Mouse (Mus musculus) lung, embryonic 14.5 days (tissue): ENCODE results near the gene Lcn5. TPM values are rescaled to one million over a fixed set of nuclear protein-coding genes. Genes with fewer than 3 reads are reported as not detected.
A peak's percentile ranks its signal among the peaks of the same experiment; 100 is the strongest.

Source experiments
- ATAC-seq: fragments of 200-750 bp; cut with Nextera tagmentation; 2 replicates; pipeline ENCODE4 v1.8.0; 2017; ENCODE audit warnings: mild to moderate bottlenecking, moderate TSS enrichment, moderate library complexity; ENCODE audit not compliant: insufficient read depth
- DNase-seq: peaks from one replicate; pipeline ENCODE4 v3.0.0-alpha.2; 2015
- H3K27ac ChIP-seq: fragments of 300-500 bp; sonication (generic); 2 replicates; pipeline ENCODE4 v1.5.1; 2014; ENCODE audit warnings: low read depth, mild to moderate bottlenecking, moderate library complexity
- H3K27me3 ChIP-seq: fragments of 300-500 bp; sonication (generic); 2 replicates; pipeline ENCODE4 v1.6.1; 2014; ENCODE audit warnings: low read length, control low read depth; ENCODE audit not compliant: insufficient read depth
- H3K36me3 ChIP-seq: fragments of 300-500 bp; sonication (generic); 2 replicates; pipeline ENCODE4 v1.6.1; 2014; ENCODE audit warnings: control low read depth; ENCODE audit not compliant: insufficient read depth
- H3K4me1 ChIP-seq: fragments of 300-500 bp; sonication (generic); 2 replicates; pipeline ENCODE4 v1.6.1; 2014; ENCODE audit warnings: antibody characterized with exemption, control low read depth; ENCODE audit not compliant: insufficient read depth
- H3K4me2 ChIP-seq: fragments of 300-500 bp; sonication (generic); 2 replicates; pipeline ENCODE4 v1.6.1; 2014; ENCODE audit warnings: mild to moderate bottlenecking
- H3K4me3 ChIP-seq: fragments of 300-500 bp; sonication (generic); 2 replicates; pipeline ENCODE4 v1.5.1; 2014; ENCODE audit warnings: low read depth, low read length
- H3K9ac ChIP-seq: fragments of 300-500 bp; sonication (generic); 2 replicates; pipeline ENCODE4 v1.6.1; 2014
- H3K9me3 ChIP-seq: fragments of 300-500 bp; sonication (generic); 2 replicates; pipeline ENCODE4 v1.6.1; 2016; ENCODE audit warnings: low read depth, low read length, control low read depth
- CTCF ChIP-seq: IDR thresholded peaks from 2 replicates; pipeline ENCODE4 v1.5.1; 2016; ENCODE audit warnings: antibody characterized with exemption, low read depth
- WGBS: fragments of 180-500 bp; shearing (Covaris S2); extraction: QIAGEN DNeasy Blood & Tissue Kit; methylation state at CpG from one replicate; pipeline ENCODE4 v1.1.7; 2014; 5-methylcytosine and 5-hydroxymethylcytosine counted together
- polyA plus RNA-seq: library from polyadenylated mRNA; unstranded; fragments of >200 nt; fragmentation: Nextera tagmentation; extraction: Ambion mirVana; gene quantifications from 2 replicates; pipeline ENCODE4 v1.2.1, GENCODE M21; 2014

Gene Lcn5
- not detected in 2 replicates for polyA plus RNA-seq

DNA sequence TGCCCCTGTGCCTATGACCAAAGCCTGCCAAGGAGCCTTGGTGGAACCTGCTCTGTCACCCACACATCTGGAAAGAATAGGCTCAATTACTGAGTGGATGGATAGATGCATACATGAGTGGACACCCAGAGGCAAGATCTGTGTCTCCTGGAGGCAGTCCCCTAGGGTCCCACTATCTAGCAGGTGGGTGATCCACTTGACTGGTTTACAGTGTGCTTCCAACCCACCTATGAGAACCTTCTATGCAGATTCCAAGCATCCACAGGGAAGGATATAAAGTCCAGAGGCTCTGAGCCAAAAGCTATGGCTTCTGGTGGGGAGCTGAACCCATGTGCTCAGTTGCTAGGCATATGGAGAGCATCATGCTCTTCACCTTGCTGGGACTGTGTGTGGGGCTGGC lies at the start of gene Lcn5:
Gene Lcn5, plus strand, starts transcription at position 301 of the 400 bp plus-strand sequence.
- H3K4me1 ChIP-seq = no peaks in the 10 kb centered on the region
- no peak within 1 kb of the TSS for H3K27ac ChIP-seq
- no peak within 1 kb of the TSS for H3K4me3 ChIP-seq
- H3K27me3 ChIP-seq = no peaks in the 10 kb centered on the region
- no peak for DNase-seq
- no peaks in the 10 kb centered on the region for H3K9me3 ChIP-seq
- H3K4me2 ChIP-seq = no peak within 1 kb of the TSS
- no peak for TF ChIP-seq CTCF
- H3K36me3 ChIP-seq = no peaks in the 10 kb centered on the region
- ATAC-seq = no peak
- H3K9ac ChIP-seq = no peak within 1 kb of the TSS

DNA sequence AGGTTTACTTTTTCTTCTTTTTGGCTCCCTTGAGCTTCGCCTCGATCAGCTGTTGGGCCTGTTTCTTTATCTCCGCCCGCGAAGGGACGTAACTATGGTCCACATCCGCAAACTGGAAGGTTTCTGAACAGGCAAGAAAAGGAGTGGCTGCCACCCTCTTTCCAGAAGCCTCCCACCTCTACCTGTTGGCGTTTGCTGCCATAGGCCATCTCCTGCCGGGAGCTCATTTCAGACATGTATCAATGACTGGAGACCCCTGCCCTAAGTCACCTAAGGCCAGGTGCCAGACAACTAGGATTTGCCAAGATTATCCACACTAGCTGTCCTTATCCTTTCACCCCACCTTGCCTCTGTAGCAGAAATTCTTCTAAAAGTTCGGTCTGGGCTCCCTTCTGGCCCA lies 49.1 kb upstream of the Lcn5 start:
- peak overlapping the region; percentile 69 for H3K27ac ChIP-seq
- H3K36me3 ChIP-seq = peaks cover 6% of the 10 kb centered on the region
- no peaks in the 10 kb centered on the region for H3K27me3 ChIP-seq
- peak overlapping the region; percentile 100 for H3K4me3 ChIP-seq
- DNase-seq (no peak), ATAC-seq (no peak)
- H3K9ac ChIP-seq = peak overlapping the region; percentile 98
- WGBS = 50% methylated on average over 10 of the region's 10 CpGs
- TF ChIP-seq CTCF = no peak
- peak overlapping the region; percentile 77 for H3K4me2 ChIP-seq
- peaks cover 13% of the 10 kb centered on the region for H3K4me1 ChIP-seq
- no peaks in the 10 kb centered on the region for H3K9me3 ChIP-seq

DNA sequence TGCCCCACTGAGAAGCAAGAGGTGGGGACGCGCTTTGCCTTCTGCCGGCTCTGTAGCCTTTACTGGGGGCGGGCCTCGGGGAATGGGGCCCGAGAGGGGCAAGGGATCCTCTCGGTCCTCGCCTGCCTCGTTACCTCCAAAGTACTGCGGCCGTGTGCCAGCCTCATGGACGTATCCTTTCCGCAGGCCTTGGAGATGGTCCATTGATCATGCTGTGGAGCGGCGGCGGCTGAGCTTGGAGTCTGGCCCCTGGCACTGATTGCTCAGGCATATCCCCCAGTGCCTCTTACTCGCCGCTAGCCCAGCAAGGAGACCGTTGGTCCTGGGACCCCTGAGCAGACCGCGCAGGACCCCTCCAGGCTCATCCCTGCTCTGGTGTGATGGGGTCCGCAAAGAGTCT lies 41.4 kb upstream of the Lcn5 start:
- Histone ChIP-seq H3K27ac (no peak overlapping the region), H3K36me3 (no peaks in the 10 kb centered on the region), H3K27me3 (peaks cover 41% of the 10 kb centered on the region), H3K4me1 (no peaks in the 10 kb centered on the region), H3K9ac (peak overlapping the region; percentile 32), H3K4me2 (peak overlapping the region; percentile 32), H3K9me3 (no peaks in the 10 kb centered on the region), H3K4me3 (peak overlapping the region; percentile 9; the same call in 1 of the 2 replicates)
- no peak for TF ChIP-seq CTCF
- ATAC-seq (0 out of 2 replicates have a peak, but pooled peaks have one; percentile 6), DNase-seq (no peak)
- WGBS = 14% methylated on average over 22 of the region's 22 CpGs

- Histone ChIP-seq H3K4me1 (no peaks in the 10 kb centered on the region), H3K9ac (no peak within 1 kb of the TSS), H3K9me3 (no peaks in the 10 kb centered on the region), H3K4me2 (no peak within 1 kb of the TSS), H3K4me3 (no peak within 1 kb of the TSS), H3K27ac (no peak within 1 kb of the TSS), H3K36me3 (no peaks in the 10 kb centered on the region), H3K27me3 (peaks cover 41% of the 10 kb centered on the region)
- no peak for ATAC-seq
- DNase-seq = no peak
- 63% methylated on average over 3 of the region's 3 CpGs for WGBS
- TF ChIP-seq CTCF = no peak
Observed at GRCm38 (mm10) chr2:25617578-25617977, 40.2 kb upstream of the Lcn5 start, which contains the start of gene Ccdc183. Ccdc183 (minus strand) TSS chr2:25617678.

DNA sequence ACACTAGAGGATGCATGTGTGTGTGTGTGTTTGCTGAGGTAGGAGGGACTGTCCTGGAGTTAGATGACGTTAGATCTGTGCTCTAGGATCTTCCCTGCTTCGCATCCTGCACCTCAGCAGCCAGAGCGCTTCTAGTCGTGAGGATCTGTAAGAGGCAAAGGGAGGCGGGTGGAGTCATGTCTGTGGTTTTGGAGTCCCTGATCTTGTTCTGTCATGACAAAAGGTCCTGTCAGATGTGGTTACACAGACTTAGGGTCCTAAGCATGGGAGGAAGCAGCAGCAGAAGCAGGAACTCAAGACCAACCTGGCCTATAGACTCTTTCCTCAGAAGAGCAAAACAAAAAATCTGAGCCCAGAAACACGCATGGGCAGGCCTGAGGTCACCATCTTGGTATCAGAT lies 37.4 kb upstream of the Lcn5 start:
- no peak overlapping the region; the same call in 1 of the 2 replicates for H3K4me2 ChIP-seq
- no peaks in the 10 kb centered on the region for H3K9me3 ChIP-seq
- no peak overlapping the region for H3K4me3 ChIP-seq
- 70% methylated on average over 6 of the region's 6 CpGs for WGBS
- ATAC-seq (no peak), DNase-seq (no peak)
- TF ChIP-seq CTCF = no peak
- peaks cover 30% of the 10 kb centered on the region for H3K27me3 ChIP-seq
- no peak overlapping the region for H3K27ac ChIP-seq
- H3K4me1 ChIP-seq = no peaks in the 10 kb centered on the region
- no peaks in the 10 kb centered on the region for H3K36me3 ChIP-seq
- H3K9ac ChIP-seq = no peak overlapping the region

DNA sequence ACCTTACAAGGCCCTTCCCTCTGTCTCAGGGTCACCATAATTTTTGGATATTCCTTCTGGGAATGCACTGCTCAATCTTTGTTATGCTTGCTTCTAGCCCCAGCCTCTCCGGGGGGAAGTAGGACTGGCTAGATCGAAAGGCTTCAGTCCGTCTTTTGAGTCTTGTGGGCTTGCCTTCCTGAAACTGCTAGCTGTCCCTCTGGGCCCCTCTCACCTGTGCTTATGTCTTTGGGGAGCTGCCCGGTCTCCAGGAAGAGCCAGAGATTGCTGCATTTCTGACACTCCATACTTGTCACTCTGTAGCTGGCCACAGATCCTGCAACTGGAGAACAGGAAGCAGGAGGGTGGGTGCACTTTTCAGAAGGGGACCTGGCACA lies 36.9 kb upstream of the Lcn5 start:
- no peaks in the 10 kb centered on the region for H3K36me3 ChIP-seq
- ATAC-seq (no peak), DNase-seq (no peak)
- 74% methylated on average over 4 of the region's 4 CpGs for WGBS
- H3K9ac ChIP-seq = no peak overlapping the region
- no peaks in the 10 kb centered on the region for H3K9me3 ChIP-seq
- no peaks in the 10 kb centered on the region for H3K4me1 ChIP-seq
- H3K4me3 ChIP-seq = no peak overlapping the region
- no peak for TF ChIP-seq CTCF
- H3K4me2 ChIP-seq = peak overlapping the region; percentile 64
- H3K27ac ChIP-seq = no peak overlapping the region
- H3K27me3 ChIP-seq = peaks cover 25% of the 10 kb centered on the region

GRCm38 (mm10) chr2:25621229-25622200 lies 36.2 kb upstream of the Lcn5 start, which contains the start of gene Tmem141:
Tmem141 (minus strand) TSS chr2:25622005.
- peak within 1 kb of the TSS; percentile 37 for H3K4me3 ChIP-seq
- peak within 1 kb of the TSS; percentile 38 for H3K9ac ChIP-seq
- peak; percentile 95 for ATAC-seq
- peaks cover 19% of the 10 kb centered on the region for H3K27me3 ChIP-seq
- H3K4me1 ChIP-seq = no peaks in the 10 kb centered on the region
- peak within 1 kb of the TSS; percentile 64 for H3K4me2 ChIP-seq
- H3K9me3 ChIP-seq = no peaks in the 10 kb centered on the region
- TF ChIP-seq CTCF = peak; percentile 80
- WGBS = 5% methylated on average over 34 of the region's 34 CpGs
- 0 out of 2 replicates have a peak within 1 kb of the TSS, but pooled peaks have one; percentile 37 for H3K27ac ChIP-seq
- peak; percentile 91 for DNase-seq
- H3K36me3 ChIP-seq = no peaks in the 10 kb centered on the region
